31 mouse cellular contexts compared by ENCODE assay signal in genomic region chr16:90953147-90953546, GRCm38 (mm10).
"Had no signal": no experiment of that assay in that cellular context is flagged by ENCODE, and none has a peak within 500 bp of the region (broad histone marks: within the 10 kb centered on the region; RNA-seq: fewer than 3 reads in every experiment).

No protein-coding gene starts in this region.

- H3K4me2 ChIP-seq: limb, embryonic 12.5 days; limb, embryonic 13.5 days; limb, embryonic 15.5 days; liver, embryonic 11.5 days; liver, embryonic 12.5 days; liver, embryonic 13.5 days; liver, embryonic 15.5 days; lung, embryonic 14.5 days; lung, embryonic 15.5 days; midbrain, embryonic 11.5 days; midbrain, embryonic 12.5 days; midbrain, embryonic 13.5 days; midbrain, embryonic 15.5 days; neural tube, embryonic 12.5 days; neural tube, embryonic 13.5 days had no signal

- H3K9me3 ChIP-seq: limb, embryonic 10.5 days; limb, embryonic 12.5 days; limb, embryonic 13.5 days; limb, embryonic 15.5 days; liver, embryonic 12.5 days; liver, embryonic 13.5 days; liver, embryonic 15.5 days; lung, embryonic 15.5 days; megakaryocyte, embryonic 14.5 days; midbrain, embryonic 10.5 days; midbrain, embryonic 12.5 days; midbrain, embryonic 13.5 days; midbrain, embryonic 15.5 days; neural tube, embryonic 12.5 days; neural tube, embryonic 13.5 days had no signal

- ATAC-seq: liver, embryonic 12.5 days; liver, postnatal 0 days; lung, postnatal 0 days; midbrain, embryonic 13.5 days; midbrain, embryonic 15.5 days; midbrain, embryonic 16.5 days had no signal

- H3K27ac ChIP-seq: limb, embryonic 10.5 days; limb, embryonic 12.5 days; limb, embryonic 13.5 days; limb, embryonic 15.5 days; liver, embryonic 12.5 days; liver, embryonic 13.5 days; liver, embryonic 14.5 days; liver, embryonic 15.5 days; lung, embryonic 15.5 days; macrophage; midbrain, embryonic 10.5 days; midbrain, embryonic 12.5 days; midbrain, embryonic 13.5 days; midbrain, embryonic 15.5 days; neural tube, embryonic 12.5 days; neural tube, embryonic 13.5 days had no signal

- H3K4me3 ChIP-seq: limb, embryonic 10.5 days; limb, embryonic 12.5 days; limb, embryonic 13.5 days; limb, embryonic 15.5 days; liver, embryonic 12.5 days; liver, embryonic 13.5 days; liver, embryonic 15.5 days; lung, embryonic 15.5 days; megakaryocyte, embryonic 14.5 days; midbrain, embryonic 10.5 days; midbrain, embryonic 12.5 days; midbrain, embryonic 13.5 days; midbrain, embryonic 15.5 days; myocyte; neural tube, embryonic 12.5 days; neural tube, embryonic 13.5 days had no signal

- H3K27me3 ChIP-seq: limb, embryonic 12.5 days; limb, embryonic 13.5 days; limb, embryonic 15.5 days; liver, embryonic 12.5 days; liver, embryonic 13.5 days; liver, embryonic 15.5 days; lung, embryonic 15.5 days; megakaryocyte, embryonic 14.5 days; midbrain, embryonic 12.5 days; midbrain, embryonic 13.5 days; midbrain, embryonic 15.5 days; neural tube, embryonic 12.5 days; neural tube, embryonic 13.5 days had no signal

- H3K9ac ChIP-seq: limb, embryonic 12.5 days; limb, embryonic 13.5 days; limb, embryonic 15.5 days; liver, embryonic 12.5 days; liver, embryonic 13.5 days; liver, embryonic 14.5 days; liver, embryonic 15.5 days; liver, postnatal 0 days; lung, embryonic 14.5 days; lung, embryonic 15.5 days; midbrain, embryonic 12.5 days; midbrain, embryonic 13.5 days; midbrain, embryonic 15.5 days; neural tube, embryonic 12.5 days; neural tube, embryonic 13.5 days had no signal

- DNase-seq: left cerebral cortex, postnatal 4 days; liver, postnatal 0 days; lung, adult 18-20 months; lung, adult 2 months; lung, postnatal 10 days; lung, postnatal 14 days; lung, postnatal 36 days; lung, postnatal 4 days had no signal

- H3K36me3 ChIP-seq: limb, embryonic 10.5 days; lung, embryonic 15.5 days had no signal

- H3K4me1 ChIP-seq: limb, embryonic 10.5 days; limb, embryonic 12.5 days; limb, embryonic 15.5 days; liver, embryonic 15.5 days; midbrain, embryonic 10.5 days; midbrain, embryonic 12.5 days; midbrain, embryonic 13.5 days; midbrain, embryonic 15.5 days; neural tube, embryonic 12.5 days; neural tube, embryonic 13.5 days had no signal
